Mouse (Mus musculus) induced T-regulatory cell, adult 2 months (primary cell): ENCODE data around the gene Rad51b.
A peak's percentile ranks its signal among the peaks of the same experiment; 100 is the strongest.

Experiments used
- DNase-seq: peaks from one replicate; pipeline ENCODE4 v3.0.0-alpha.2; 2012; ENCODE audit warnings: low read depth

Gene Rad51b

DNA sequence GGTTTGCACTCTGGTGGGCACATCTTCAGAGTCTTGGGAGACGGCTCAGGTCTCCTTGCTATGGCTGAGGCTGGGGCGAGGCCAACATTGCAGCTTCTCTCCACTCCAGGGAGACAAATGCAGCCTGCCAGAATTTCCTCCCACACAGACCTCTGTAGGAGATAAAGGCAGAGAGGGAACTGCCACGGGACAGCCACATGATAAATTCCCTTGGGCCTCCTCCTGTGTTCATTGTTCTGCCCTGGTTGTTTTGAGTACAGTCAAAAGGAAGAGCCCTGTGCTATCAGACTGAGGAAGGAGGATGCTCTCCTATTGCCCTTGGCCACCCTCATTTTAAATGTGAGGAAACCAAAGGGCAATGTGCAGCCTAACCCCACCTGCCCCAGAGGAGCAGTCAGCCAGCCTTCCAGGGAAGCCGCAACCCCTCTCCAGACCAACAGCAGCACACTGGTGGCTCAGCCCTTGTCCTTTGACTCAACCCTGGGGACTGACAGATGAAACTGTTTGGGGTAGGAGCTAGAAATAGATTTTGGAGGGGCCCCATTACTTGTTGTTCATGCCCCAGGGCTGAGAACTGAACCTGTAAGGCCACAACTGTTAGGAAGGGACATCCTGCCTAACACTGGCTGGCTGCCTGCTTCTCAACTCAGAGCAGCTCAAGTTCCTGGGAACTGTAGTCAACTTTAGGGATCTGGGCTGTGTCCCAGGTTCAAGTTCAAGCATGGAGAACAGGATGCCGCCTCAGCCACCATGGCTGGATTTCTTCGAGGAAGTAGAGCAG is 541.3 kb downstream of the Rad51b start:
- DNase-seq, result no peak

DNA sequence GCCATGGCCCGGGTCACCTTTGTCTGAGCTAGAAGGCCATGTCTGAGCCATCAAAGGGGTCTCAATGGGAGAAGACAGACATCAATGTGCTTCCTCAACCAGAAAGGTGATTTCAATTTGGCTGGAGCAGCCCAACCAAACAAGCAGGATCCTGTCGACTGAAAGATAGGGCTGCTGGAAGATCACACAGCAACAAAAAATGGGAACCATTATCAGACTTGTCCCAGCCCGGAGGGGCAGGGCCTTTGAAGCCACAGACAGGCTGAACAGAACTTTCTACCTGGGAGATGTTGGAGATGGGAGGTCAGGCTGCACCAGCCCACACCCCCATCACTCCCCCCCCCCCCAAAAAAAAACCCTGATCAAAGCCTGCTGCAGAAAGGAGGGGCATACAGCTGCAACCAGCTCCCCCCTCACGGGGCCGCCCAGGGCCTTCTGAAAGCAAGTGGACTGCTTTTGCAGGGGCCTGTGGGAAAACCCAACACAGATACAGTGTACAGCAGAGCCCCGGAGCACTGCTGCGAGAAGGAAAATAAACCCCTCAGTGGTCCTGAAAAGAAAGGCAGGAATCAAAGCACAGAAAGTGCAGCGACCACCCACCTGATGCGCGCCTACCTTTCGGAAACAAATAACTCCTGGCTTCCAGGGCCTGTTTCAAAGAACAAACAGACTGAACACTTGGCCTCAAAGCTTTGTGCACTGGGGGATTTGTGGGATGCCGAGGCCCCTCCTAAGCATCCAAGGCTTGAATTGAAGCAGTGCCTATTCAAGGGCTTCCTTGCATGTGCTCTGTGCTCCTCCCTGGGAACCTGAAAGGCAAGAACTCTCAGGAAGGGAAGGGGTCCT is 542.2 kb downstream of the Rad51b start:
- DNase-seq, result no peak

DNA sequence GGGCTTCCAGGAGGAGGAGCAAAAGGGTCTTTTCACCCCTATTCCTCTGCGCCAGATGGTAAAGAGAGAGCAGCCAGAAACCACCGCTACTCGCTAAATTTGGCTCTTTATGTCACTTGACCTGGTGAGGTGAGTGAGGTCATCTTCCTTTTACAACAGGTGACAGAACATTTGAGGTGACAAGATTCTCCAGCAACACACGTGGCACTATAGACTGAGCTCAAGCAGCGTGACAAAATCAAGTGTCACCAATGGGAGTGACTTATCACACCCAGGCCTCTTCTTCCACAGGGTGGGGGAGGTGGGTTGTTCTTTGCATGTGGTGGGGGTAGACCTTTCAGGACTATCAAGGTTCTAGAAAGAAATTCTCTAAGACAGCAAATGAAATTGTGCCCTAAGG is 543.4 kb downstream of the Rad51b start:
- DNase-seq, result no peak

DNA sequence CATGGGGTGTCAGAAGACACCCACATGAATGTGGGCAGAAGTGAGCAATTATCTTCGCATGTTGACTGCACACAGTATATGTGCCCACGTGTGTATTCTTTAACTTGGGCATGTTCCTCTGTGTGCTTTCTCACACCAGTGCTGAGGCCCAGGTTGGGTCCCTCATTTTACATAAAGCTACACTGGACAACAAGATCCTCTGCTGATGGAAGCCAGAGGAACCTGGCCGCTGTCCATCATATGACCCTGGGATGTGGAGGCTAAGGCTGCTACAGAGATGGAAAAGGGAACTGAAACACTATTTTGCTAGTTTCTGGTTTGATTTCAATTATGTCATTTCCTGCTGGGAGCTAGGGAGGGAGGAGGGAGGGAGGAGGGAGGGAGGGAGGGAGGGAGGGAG is 544.2 kb downstream of the Rad51b start:
- no peak for DNase-seq

DNA sequence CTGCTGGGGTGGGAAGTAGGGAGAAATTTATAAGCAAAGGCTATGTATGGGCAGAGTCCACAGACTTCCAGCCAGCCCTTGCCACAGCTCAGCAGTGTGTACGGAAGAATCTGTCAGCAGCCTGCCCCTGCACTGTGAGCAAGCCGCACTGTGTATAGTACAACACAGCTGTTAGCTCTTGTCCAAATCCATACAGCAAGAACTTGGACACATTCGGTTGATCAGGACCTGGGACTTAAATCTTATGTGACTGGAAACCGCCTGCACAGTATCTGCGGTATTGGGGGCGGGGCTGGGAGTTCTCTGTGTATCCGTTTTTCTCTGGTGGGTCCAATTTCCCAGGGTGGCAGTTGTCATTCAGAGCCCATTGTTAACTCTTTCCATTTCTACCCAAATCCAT is 545.2 kb downstream of the Rad51b start:
- DNase-seq, result peak; percentile 40

DNA sequence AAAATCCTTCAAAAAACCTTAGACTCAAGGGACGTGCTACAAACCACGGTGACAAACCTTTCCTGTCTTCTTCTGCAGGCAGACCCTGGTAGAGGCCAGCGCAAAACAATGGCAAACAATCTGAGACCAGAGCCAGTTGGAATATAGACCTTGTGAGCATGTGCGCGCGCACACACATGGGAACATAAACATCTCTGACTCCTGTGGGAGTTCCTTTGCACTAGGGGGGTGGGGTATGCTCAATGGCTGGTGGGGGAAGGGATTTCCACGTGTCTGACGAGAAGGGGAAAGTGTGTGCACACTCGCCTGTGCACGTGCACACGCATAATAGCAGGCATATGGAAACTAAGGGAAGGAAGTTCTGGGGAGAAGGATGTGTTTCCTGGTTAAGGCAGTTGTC is 545.9 kb downstream of the Rad51b start:
- no peak for DNase-seq

DNA sequence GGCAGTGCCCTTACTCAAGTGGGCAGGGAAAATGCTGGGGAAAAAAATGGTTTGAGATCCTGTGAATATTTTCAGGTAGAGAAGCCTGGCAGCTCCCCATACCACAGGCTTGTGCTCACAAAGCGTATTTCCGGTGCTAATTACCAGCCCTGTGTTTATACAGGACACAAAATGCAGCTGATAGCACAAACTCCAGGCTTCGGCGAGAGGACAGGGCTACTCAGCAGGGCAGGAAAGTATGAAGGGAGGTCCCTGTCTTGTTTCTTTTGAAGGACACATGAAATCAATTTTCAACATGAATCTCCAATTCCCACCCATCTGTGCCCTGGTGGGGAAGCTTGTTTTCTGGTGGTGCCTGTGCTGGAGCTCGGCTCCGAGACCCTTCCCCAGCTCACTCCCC is 546.4 kb downstream of the Rad51b start:
- no peak for DNase-seq

DNA sequence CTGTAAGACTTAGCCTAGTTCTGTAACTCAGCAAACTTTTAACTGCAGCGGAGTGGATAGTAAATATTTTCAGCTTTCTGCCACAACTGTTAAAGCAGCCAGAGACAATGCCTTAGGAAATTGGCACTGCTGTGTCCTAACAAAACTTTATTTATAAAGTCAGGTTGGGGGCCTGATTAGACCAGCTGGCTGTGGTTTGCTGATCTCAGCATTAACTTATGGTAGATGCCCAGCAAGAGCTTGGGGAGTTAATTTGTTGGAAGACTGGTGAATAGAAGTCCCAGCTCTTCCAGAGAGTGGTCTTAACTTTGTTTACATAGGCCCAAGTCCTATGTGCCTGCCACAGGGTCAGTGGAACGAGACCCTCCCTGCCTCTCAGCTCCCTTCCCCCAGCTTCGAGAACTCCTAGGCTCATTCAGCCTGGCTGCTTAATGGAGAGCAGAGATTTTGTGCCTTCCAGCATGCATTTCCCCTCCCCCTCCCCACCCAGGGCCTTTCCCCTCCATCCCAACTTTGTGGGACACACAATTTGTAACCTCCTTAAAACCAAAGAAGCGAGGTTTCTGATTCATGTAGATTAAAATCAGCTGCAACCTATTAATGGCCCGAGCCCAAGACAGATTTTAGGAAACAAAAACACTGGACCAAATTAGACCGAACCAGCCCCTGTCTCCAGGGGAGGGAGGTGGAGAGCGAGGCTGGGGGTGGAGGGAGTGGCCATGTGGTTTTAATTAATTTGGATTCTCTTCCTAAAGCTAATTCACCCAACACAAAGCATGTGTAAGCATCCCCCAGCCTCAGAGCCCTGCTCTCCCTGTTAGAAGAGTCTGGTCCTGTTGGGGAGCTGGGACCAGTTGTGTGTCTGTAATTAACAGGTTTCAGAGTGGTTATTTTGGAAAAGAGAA is 549.4 kb downstream of the Rad51b start:
- no peak for DNase-seq

DNA sequence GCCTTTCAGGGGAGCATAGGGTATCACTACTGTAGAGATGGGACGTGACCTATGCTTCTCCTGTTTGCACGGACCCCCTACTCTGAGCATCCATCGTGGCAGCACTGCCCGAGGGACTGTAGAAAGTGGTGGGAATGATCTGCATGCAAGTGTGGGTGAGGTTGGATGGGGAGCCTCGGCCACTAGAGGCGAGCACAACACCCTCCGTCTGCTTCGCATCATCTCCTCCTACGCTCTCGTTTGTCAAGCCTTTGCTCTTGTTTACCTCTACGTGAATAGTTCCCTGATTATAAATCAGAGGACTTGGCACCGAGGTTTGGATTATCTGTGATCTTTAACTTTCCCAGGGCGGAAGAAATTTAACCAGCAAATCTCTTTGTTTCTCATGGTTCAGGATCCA is 551.5 kb downstream of the Rad51b start:
- DNase-seq, result no peak

DNA sequence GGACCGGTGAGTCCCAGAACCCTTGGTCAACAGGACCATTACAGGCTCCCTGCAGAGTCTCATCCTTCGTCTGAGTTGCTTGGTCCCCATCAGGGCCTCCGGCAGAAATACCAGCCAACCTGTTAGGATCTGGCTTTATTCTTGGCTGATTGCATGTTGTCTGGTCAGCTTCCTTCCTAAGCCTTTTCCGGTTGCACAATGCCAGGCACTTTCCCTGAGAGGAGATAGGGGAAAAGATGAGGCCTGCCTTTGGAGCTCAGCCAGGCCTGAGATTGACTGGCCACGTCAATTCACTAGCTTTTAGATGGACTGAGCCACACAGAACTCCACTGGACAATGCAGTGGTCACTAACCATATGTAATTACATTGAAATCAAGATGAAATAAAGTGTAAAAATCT is 552.9 kb downstream of the Rad51b start:
- DNase-seq, result no peak

DNA sequence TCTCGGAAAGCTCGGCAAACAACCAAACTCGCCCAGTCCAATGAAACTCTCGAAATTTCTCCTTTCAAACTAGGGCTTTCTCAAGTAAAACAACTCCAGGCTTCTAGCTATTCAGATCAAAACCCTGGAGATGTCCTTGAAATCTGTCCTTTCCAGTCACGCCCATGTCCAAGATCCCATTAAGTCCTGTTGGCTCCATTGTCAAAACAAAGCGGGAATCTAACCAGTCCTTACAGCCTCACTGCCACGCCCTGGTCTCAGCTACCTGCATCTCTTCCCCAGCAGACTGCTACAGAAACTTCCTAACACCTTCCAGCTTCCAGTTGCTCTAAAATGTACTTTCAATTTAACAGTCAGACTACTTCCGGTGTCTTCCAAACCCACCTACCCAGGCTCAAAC is 554.8 kb downstream of the Rad51b start:
- no peak for DNase-seq

DNA sequence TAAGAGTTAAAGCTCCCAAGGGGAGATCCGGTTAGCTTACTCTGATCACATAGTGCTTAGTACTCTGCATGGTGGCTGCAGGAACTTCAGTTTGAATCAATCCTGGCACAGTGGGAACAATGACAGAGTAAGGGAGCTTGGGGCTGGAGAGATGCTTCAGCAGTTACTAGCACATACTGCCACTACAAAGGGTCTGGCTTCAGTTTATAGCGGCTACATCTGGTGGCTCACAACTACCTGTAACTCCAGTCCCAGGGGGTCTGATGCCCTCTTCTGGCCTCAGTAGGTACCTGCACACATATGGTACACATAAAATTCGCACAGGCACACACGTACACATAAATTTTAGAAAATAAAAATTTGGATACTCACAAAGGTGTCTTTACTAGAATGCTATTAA is 555.5 kb downstream of the Rad51b start:
- no peak for DNase-seq

DNA sequence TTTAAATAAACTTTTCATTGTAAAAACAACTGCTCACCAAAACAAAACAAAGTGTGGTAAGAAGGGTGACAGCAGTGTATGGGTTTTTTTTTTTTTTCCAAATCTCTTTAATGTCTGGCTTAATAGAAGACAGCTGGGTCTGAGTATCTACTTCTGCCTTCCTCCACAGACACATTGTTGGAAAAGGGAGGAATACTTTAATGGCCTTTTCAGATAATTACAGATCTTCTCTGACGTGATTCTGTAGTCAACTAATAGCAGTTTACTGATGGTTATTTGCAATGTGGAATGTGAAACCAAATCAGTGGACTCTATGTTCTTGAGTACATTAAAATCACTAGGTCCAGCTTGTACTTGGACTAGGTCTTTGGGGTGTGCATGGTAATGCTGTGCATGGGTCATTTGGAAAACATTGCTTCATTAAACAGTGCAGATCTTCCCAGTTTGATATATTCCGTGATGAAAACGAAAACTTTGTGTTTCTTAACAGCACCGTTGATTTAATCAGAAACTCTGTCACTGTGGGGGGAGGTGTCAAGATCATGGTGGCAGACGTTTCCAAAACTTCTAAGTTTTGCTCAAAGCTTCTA is 556.9 kb downstream of the Rad51b start:
- peak; percentile 41 for DNase-seq

DNA sequence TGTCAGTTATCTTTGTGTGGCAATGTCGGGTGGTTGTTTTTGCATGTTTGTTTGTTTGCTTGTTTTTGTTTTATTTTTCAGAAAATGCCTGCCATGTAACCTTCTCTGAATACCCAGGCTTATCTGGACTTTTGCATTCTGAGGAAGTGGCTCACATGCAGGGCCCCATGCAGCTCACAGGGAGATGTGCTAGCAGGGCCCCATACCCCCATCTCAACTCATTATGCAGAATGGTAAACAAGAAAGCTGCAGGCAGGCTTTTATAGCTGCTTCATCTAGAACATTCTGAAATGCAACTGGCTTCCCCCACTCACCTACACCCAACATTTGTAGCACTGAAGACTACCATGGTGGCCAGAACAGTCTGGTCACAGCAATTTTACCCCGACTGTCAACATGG is 557.4 kb downstream of the Rad51b start:
- no peak for DNase-seq

DNA sequence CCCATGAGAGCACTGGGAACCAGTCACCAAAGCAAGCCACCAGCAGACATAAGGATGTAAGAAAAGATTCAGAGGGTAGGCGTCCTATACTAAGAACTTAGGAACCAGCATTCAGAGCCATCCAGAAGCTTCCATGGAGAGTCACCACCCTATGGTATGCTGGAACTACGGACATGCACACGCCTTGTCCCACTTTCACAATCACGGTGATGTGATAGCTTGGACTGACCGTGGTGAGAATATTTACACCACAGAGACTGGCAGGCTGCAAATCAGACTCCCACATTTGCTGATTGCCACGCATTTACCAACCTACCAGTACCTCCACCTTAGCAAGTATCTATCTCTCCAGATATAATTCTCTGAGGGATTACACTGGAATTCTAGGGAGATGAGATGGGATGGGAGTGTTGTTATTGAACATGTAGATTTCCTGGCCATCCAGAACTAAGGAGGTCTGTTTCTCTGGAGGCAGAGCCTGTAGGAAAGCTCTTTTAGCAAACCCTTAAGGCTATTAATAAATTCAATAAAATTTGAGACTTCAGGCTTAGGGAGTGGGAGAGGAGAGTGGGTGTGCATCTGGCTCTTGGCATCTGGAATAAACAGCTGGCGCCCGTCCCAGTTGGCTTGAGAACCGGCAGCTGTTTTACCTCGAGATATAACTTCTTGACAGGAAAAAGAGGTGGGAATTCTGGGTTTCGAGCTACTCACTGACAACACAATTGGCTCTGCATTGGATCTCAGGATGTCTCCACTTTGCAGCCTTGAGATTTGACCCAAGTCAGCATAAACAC is 559.2 kb downstream of the Rad51b start:
- DNase-seq, result no peak

DNA sequence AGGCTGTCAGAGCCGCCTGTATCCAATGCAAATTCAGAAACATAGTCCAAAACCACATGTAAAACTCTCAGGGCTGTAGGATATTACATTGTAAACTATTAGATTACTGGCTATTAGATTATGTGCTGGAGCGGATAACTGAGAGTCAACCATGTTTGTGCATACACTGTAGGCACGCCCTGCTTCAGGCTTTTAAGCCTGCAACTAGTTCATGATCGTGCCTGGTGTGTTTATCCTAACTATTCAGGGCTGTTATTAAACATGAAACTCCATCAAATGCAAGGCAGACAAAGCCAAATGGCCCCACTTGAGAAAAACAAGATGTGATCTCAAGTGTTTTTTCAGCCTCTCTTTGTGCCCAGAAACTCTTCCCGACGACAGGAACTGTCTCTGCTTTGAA is 560.6 kb downstream of the Rad51b start:
- no peak for DNase-seq

DNA sequence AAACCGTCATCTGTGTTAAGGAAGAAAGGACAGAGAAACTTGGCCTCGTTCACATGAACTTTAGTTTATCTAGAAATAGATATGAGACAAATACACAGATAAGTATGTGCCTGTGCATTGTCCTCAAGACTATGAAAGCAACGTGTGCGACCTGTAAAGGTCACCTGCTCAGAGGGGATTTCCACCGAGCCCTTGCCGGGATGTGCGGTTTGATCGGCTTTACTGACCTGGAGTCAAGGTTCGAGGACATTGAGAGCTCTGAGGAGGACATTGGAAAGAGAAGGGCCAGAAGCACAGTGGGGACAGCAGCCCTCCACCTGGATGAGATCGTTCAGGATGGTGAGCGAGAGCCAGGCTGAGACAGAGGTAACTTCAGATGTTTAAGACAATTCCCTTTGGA is 561.3 kb downstream of the Rad51b start:
- peak; percentile 55 for DNase-seq

DNA sequence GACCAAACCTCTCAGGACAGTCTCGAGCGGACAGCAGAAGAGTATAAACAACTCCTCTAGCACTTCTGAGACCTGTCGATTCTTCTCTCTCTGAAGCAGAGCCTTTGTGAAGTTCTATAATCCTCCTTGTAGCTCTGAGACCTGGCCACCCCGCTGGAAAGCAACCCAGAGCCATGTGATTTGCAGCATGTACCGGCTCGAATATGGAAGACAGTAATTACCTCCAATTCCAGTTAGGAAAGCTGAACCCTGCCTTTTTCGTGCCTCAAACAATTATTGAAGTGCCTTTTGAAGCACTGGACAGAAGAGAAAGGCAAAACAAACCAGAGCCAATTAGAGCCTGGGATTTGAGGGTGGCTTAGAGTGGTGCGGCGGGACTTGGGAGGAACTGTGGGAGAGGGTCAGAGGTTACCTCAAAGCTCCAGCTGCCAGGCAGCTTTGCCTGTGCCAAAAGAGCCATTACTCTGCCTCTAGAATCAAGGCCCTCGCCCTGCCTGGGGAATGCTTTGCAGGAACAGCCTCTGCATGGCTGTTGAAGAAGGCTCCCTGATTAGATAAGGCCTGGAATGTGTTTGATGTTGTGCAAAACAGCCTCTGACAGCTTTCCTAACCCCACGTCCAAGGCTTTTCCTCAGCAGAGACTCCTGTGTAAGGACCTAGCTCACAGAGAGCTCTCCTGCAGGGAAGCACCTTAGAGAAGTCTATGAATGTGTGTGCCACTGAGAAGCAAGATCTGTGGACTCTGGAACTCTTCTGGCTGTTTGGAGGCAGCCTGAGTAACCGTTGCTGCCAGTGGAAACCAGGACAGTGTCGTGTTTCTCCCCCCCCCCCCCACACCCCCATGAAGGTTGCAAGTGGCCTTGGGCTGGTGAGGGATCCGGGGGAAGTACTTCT is 562.5 kb downstream of the Rad51b start:
- DNase-seq, result no peak

DNA sequence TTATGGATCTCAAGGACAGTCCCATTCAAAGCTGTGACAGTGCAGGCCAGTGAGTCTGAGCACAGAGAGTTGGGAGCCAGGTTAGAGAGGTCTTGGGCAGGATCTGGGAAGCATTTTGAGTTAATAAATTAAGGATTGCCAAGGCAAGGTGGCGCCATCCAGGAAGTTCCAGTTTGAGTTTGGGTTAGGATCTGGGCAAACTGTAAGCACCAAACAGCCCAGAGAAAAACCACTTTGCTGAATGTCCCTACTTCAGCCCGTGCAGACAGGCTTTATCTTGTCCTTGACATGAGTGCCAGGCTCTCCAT is 563.1 kb downstream of the Rad51b start:
- no peak for DNase-seq
